Mouse (Mus musculus): Measurements from ENCODE around the gene Lair1.

- TF ChIP-seq CTCF (IDR thresholded peaks at IDR 0.05; ENCODE audit: control insufficient read depth, insufficient read depth, low read length) (no peak), POLR2A (IDR thresholded peaks at IDR 0.05; ENCODE audit: borderline replicate concordance, control insufficient read depth, low read depth, low read length) (no peak)
Observed at GRCm38 (mm10) chr7:4111766-4112165, 48.8 kb upstream of the Lair1 start.

All from bone marrow, adult 2 months (tissue).